Mouse (Mus musculus) heart, postnatal 0 days (tissue): ENCODE data around the gene Mxi1. TPM values are rescaled to one million over a fixed set of nuclear protein-coding genes. Genes with fewer than 3 reads are reported as not detected.

Experiments
- ATAC-seq: fragments of 200-750 bp; cut with Nextera tagmentation; 2 replicates; pipeline ENCODE4 v1.8.0; 2017; ENCODE audit warnings: low read depth, moderate number of reproducible peaks, moderate library complexity; ENCODE audit not compliant: insufficient read depth
- DNase-seq: peaks from one replicate; pipeline ENCODE4 v3.0.0-alpha.2; 2016; ENCODE audit warnings: low spot score
- H3K27ac ChIP-seq: fragments of 300-500 bp; sonication (generic); 2 replicates; pipeline ENCODE4 v1.5.1; 2014; ENCODE audit warnings: low read depth, mild to moderate bottlenecking
- H3K27me3 ChIP-seq: fragments of 300-500 bp; sonication (generic); 2 replicates; pipeline ENCODE4 v1.6.1; 2014; ENCODE audit warnings: low read length, mixed read lengths; ENCODE audit not compliant: control insufficient read depth, insufficient read depth
- H3K36me3 ChIP-seq: fragments of 300-500 bp; sonication (generic); replicated peaks from 2 replicates; pipeline ENCODE4 v1.6.1; 2014; ENCODE audit warnings: low read length, mixed read lengths; ENCODE audit not compliant: control insufficient read depth, insufficient read depth
- H3K4me1 ChIP-seq: fragments of 300-500 bp; sonication (generic); 2 replicates; pipeline ENCODE4 v1.6.1; 2014; ENCODE audit warnings: antibody characterized with exemption; ENCODE audit not compliant: control insufficient read depth, insufficient read depth
- H3K4me2 ChIP-seq: fragments of 300-500 bp; sonication (generic); 2 replicates; pipeline ENCODE4 v1.6.1; 2014; ENCODE audit warnings: low read depth, mild to moderate bottlenecking, low read length, moderate library complexity
- H3K4me3 ChIP-seq: fragments of 300-500 bp; sonication (generic); 2 replicates; pipeline ENCODE4 v1.5.1; 2014; ENCODE audit warnings: low read depth, low read length
- H3K9ac ChIP-seq: fragments of 300-500 bp; sonication (generic); replicated peaks from 2 replicates; pipeline ENCODE4 v1.6.1; 2014; ENCODE audit warnings: low read depth, low read length, mixed read lengths
- H3K9me3 ChIP-seq: fragments of 300-500 bp; sonication (generic); replicated peaks from 2 replicates; pipeline ENCODE4 v1.6.1; 2016; ENCODE audit warnings: low read length; ENCODE audit not compliant: control insufficient read depth
- CTCF ChIP-seq: IDR thresholded peaks from 2 replicates; pipeline ENCODE4 v1.5.1; 2016; ENCODE audit warnings: antibody characterized with exemption, control low read depth, low read depth
- EP300 ChIP-seq: IDR thresholded peaks from 2 replicates; pipeline ENCODE4 v1.6.1; 2016; ENCODE audit warnings: antibody characterized with exemption, low read depth
- WGBS: fragments of 180-500 bp; shearing (Covaris S2); extraction: QIAGEN DNeasy Blood & Tissue Kit; methylation state at CpG from one replicate; pipeline ENCODE4 v1.1.7; 2014; 5-methylcytosine and 5-hydroxymethylcytosine counted together
- polyA plus RNA-seq: library from polyadenylated mRNA; unstranded; fragments of >200 nt; fragmentation: Nextera tagmentation; extraction: Ambion mirVana; gene quantifications from 2 replicates; pipeline ENCODE4 v1.2.1, GENCODE M21; 2015
- total RNA-seq: library from RNA; depleted of rRNA; stranded (reverse); fragments of >200 nt; gene quantifications from 2 replicates; pipeline ENCODE4 v1.2.3, GENCODE M21; 2014; ENCODE audit warnings: low replicate concordance

Mxi1 gene
- total and polyA plus RNA-seq, 2 experiments from 2014 or later, result 31.2 to 32.1 TPM

GRCm38 (mm10) chr19:53375299-53375698 is 65.0 kb downstream of the Mxi1 start:
- Histone ChIP-seq H3K27ac (no peak overlapping the region), H3K4me2 (no peak overlapping the region), H3K4me1 (no peaks in the 10 kb centered on the region), H3K4me3 (no peak overlapping the region), H3K36me3 (peaks cover 55% of the 10 kb centered on the region), H3K9me3 (no peaks in the 10 kb centered on the region), H3K9ac (no peak overlapping the region), H3K27me3 (no peaks in the 10 kb centered on the region)
- DNase-seq, result no peak
- 93% methylated on average over 6 of the region's 6 CpGs for WGBS
- ATAC-seq, result no peak
- TF ChIP-seq CTCF (no peak), EP300 (no peak)

GRCm38 (mm10) chr19:53375816-53376215 is 65.5 kb downstream of the Mxi1 start:
- WGBS, result 96% methylated on average over 9 of the region's 9 CpGs
- DNase-seq, result no peak
- Histone ChIP-seq H3K9ac (no peak overlapping the region), H3K4me1 (no peaks in the 10 kb centered on the region), H3K4me3 (no peak overlapping the region), H3K36me3 (peaks cover 61% of the 10 kb centered on the region), H3K27ac (no peak overlapping the region), H3K9me3 (no peaks in the 10 kb centered on the region), H3K4me2 (no peak overlapping the region), H3K27me3 (no peaks in the 10 kb centered on the region)
- TF ChIP-seq EP300, result no peak
- no peak for TF ChIP-seq CTCF
- no peak for ATAC-seq

GRCm38 (mm10) chr19:53377652-53378051 is 67.3 kb downstream of the Mxi1 start:
- Histone ChIP-seq H3K27ac (no peak overlapping the region), H3K9me3 (no peaks in the 10 kb centered on the region), H3K36me3 (peaks cover 63% of the 10 kb centered on the region), H3K27me3 (no peaks in the 10 kb centered on the region), H3K4me3 (no peak overlapping the region), H3K9ac (no peak overlapping the region), H3K4me2 (no peak overlapping the region), H3K4me1 (no peaks in the 10 kb centered on the region)
- TF ChIP-seq EP300 (no peak), CTCF (no peak)
- 78% methylated on average over 8 of the region's 8 CpGs for WGBS
- DNase-seq (no peak), ATAC-seq (no peak)

GRCm38 (mm10) chr19:53378421-53378820 is 68.1 kb downstream of the Mxi1 start:
- Histone ChIP-seq H3K4me3 (no peak overlapping the region), H3K27me3 (no peaks in the 10 kb centered on the region), H3K9ac (no peak overlapping the region), H3K4me2 (no peak overlapping the region), H3K27ac (no peak overlapping the region), H3K36me3 (peaks cover 67% of the 10 kb centered on the region), H3K4me1 (no peaks in the 10 kb centered on the region), H3K9me3 (no peaks in the 10 kb centered on the region)
- ATAC-seq, result no peak
- TF ChIP-seq EP300, result no peak
- no peak for TF ChIP-seq CTCF
- DNase-seq, result no peak
- WGBS, result 89% methylated on average over 10 of the region's 10 CpGs

GRCm38 (mm10) chr19:53383336-53383735 is 73.0 kb downstream of the Mxi1 start:
- Histone ChIP-seq H3K9me3 (no peaks in the 10 kb centered on the region), H3K4me2 (no peak overlapping the region), H3K4me3 (no peak overlapping the region), H3K36me3 (peaks cover 87% of the 10 kb centered on the region), H3K27me3 (no peaks in the 10 kb centered on the region), H3K27ac (no peak overlapping the region), H3K4me1 (no peaks in the 10 kb centered on the region), H3K9ac (no peak overlapping the region)
- TF ChIP-seq CTCF, result no peak
- no peak for TF ChIP-seq EP300
- WGBS, result 62% methylated on average over 15 of the region's 15 CpGs
- DNase-seq, result no peak
- no peak for ATAC-seq

GRCm38 (mm10) chr19:53389417-53389816 is 79.1 kb downstream of the Mxi1 start:
- Histone ChIP-seq H3K4me3 (peak overlapping the region; percentile 100), H3K4me2 (peak overlapping the region; percentile 90), H3K27me3 (no peaks in the 10 kb centered on the region), H3K4me1 (peaks cover 10% of the 10 kb centered on the region; the same call in 1 of the 2 replicates), H3K27ac (peak overlapping the region; percentile 100), H3K36me3 (peaks cover 41% of the 10 kb centered on the region), H3K9me3 (no peaks in the 10 kb centered on the region), H3K9ac (peak overlapping the region; percentile 99)
- TF ChIP-seq CTCF (no peak), EP300 (no peak)
- DNase-seq (no peak), ATAC-seq (no peak)
- 20% methylated on average over 6 of the region's 6 CpGs for WGBS
